Mouse (Mus musculus) gastrocnemius, adult 8-10 months (tissue): ENCODE measurements at regions not wholly inside any gene's neighbourhood (a gene's known extent, or its start where the extent isn't known, plus 50 kb on each side); places are given as distances from the start of the nearest gene placed in this dataset.

Experiments used
- DNase-seq, 2 experiments: peaks; one replicate each; pipeline ENCODE4 v3.0.0; 2022; ENCODE audit warnings: low spot score in 2 of 2

DNA sequence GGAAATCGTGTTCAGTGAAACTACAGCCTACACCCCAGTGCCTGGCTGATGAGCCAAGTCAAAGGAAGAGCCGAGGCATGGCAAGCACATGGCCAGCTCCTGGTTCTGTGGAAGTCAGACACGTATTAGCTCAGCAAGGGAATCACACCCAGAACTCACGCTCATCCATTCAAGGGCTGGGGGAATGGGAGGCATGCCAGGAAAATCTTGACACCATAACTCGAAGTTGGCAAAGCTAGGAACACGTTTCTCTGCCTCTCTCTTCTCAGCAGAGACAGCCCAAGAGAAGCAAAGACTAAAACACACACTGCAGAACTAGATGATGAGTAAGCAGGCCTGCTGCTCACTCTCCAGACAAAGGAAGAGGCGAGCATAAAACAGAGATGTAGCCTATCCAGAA lies 53.5 kb upstream of the Ypel5 start:
- DNase-seq, result no peak

- peak; percentile 17 for DNase-seq
Measured at GRCm38 (mm10) chr17:72781786-72782185, 54.5 kb upstream of the Ypel5 start.

- no peak for DNase-seq
Measured at GRCm38 (mm10) chr17:72768266-72768665, 68.0 kb upstream of the Ypel5 start.

DNA sequence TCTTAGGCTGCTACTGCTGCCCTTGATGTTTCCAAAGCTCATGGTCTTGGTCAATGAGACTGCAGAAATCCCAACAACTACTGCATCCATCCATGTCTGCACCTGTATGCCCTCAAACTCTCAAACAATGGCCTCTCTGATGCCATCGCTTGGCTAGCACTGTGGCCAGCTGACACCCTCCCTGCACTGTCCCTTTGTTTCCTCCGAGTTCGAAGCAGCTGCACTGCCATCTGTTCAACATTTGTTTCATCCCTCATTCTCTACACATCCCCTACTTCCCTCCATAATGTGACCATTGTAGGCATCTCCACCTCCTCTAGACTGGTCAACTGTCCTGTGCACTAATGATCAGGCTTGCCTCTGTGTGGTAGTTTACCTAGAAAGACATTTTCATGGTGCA lies 75.3 kb upstream of the Ypel5 start:
- DNase-seq, result no peak

DNA sequence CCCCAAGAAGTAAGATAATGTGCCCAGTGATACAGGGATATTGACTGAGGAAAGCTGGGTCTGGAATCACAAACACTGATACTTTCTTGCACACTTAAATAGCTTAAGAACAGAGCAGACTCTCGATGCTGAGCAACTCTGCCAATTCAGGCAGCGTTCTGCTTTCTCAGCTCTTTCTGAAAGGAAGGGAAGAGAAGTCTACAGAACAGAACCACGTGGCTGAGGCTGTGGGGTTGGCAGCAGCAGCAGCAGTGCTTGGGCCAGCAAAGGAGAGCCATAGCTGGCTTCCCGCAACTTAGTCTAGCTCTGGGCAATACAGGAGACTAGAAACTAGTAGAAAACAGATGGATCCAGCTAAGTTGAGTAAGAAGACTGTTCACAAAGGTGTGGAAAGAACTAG lies 89.8 kb upstream of the Ypel5 start:
- DNase-seq, result no peak

- no peak for DNase-seq
Measured at GRCm38 (mm10) chr17:72733006-72733405, 103.2 kb upstream of the Ypel5 start.

DNA sequence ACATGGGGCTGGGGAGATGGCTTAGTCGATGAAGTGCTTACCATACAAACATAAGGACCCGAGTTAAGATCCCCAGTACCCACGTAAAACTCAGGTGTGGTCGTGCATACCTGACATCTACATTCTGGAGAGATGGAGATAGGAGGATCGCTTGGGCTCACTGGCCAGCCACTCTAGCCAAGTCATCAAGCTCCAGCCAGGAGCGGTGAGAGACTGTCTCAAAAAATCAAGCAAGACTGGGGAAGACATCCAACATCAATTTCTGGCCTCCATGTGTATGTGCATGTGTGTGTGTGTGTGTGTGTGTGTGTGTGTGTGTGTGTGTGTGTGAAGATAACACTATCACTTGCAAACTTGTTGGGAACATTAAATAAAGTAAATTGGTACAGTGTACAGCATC lies 104.6 kb upstream of the Ypel5 start:
- DNase-seq, result no peak

GRCm38 (mm10) chr17:72731175-72731574 lies 105.1 kb upstream of the Ypel5 start:
- DNase-seq, result no peak

DNA sequence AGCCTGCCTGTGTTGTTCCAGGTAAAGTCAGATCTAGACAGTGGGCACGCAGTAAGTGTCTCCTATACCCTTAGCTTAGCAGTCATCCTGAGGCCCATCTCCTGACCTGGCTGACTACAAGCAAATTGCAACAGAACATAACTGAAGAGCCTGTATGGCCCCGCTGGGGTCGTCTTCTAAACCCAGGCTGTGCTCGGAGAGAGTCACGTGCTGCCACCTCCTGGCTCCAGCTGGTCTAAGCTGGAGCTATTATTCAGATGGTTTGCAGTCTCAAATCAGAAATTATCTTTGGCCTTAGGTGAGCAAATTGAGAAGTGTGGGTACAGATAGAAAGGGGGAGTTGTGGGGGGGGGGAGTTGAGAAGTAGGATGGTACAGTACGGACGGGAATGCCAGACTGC lies 115.5 kb upstream of the Ypel5 start:
- DNase-seq, result no peak

- no peak for DNase-seq
Measured at GRCm38 (mm10) chr17:72719618-72720017, 115.2 kb upstream of the Alk start.

DNA sequence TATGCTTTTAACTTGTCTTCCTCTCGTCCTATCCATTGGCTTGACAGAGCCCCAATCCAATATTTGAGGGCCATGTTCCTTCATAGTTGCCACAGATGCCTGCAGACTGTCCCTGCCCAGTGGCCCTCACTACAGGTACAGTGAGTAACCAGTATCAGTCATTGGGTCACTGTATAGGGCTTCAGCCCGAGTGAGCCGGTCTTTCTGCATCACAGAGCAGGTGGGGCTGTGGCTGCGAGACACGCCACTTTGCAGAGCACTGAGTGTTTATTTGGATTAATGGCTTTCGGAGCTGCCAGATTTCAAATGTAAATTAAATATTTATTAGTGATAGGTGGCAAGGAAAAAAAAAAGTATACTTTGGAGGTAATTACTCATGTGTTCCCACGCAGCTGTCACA lies 87.2 kb upstream of the Alk start:
- DNase-seq, result no peak

GRCm38 (mm10) chr17:72689606-72690005 lies 85.2 kb upstream of the Alk start:
- no peak for DNase-seq

- no peak for DNase-seq
Measured at GRCm38 (mm10) chr17:72688800-72689199, 84.4 kb upstream of the Alk start.

GRCm38 (mm10) chr17:72674658-72675057 lies 70.2 kb upstream of the Alk start:
- no peak for DNase-seq

DNA sequence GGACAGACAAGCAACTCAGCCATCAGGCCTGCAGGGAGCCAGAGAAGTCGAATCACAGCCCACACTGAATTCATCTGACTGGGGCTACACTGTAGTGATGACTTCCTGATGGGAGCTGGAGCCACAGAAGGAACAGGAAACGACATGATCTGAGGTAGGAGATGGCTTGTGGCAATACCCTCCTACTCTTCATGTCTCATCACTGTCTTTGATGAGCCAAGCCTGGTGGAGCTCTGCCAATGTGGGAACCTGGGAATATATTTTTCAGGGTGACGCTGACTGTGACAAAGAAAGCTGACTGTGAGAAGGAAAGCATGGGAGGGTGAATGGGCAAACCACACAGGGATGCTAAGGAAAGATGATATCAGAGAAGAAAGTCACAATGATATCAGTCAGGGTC lies 67.6 kb upstream of the Alk start:
- DNase-seq, result no peak

GRCm38 (mm10) chr17:72666961-72667360 lies 62.5 kb upstream of the Alk start:
- DNase-seq, result no peak

DNA sequence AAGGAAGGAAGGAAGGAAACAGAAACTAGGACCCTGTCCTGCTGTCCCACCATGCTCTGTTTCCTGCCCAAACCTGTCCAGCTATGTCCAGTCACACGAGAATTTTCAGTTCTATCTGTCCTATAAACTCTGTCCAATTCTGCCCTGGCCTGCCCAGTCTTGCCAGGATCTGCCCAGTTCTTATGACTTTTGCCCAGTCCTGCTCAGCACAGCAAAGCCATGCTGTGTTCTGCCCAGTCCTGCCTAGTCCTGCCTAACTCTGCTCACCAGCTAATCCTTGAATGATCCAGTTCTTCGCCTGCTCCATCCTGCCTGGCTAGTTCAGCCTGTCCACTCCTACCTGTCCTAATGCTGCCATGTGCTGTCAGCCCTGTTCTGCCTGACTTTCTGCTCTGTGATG lies 57.3 kb upstream of the Alk start:
- no peak for DNase-seq

DNA sequence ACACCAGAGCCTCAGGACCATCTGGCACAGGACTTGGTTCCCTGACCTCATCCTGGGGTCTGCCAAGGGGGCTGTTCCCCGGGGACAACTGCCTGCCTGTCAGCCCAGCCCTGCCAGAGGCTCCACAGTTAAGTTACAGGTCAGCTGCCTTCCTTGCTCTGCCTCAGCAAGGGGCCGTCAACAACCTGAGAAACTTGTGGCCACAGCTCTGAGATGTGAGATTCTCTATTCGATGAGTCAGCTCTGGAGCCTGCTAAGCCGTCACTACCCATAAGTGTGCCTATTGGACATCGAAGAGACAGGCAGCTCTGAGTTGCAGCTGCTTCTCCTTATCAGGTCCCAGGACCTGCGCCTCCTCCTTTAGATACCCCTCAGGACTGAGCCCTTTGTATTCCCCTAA lies 54.3 kb upstream of the Alk start:
- DNase-seq, result no peak

- DNase-seq, result no peak
Measured at GRCm38 (mm10) chr17:72657826-72658225, 53.4 kb upstream of the Alk start.
